Mouse (Mus musculus): ENCODE measurements around the gene Syt1. TPM values are rescaled to one million over a fixed set of nuclear protein-coding genes. Genes with fewer than 3 reads are reported as not detected.

Syt1 gene
- total and polyA plus RNA-seq, 3 experiments: 2.7 to 13.2 (median 8.6) TPM

DNA sequence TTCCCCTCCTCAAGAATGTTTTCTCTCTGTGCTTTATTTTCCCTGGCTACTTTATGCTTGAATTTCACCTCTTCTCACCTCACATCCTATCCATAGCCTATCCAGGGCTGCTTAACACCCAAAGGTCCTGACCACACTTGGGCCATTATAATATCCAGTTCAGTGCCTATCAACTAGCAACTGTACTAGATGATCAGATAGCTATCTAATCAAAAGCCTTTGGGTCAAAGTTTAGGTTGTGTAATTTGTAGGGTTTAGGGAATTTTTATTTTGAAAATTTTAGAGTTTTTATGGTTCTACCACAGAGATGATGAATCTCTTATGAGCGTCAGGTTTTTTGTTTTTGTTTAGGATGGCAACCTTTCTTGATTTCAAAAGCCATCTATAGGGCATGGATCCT lies 125.0 kb downstream of the Syt1 start:
- no peak for DNase-seq

DNA sequence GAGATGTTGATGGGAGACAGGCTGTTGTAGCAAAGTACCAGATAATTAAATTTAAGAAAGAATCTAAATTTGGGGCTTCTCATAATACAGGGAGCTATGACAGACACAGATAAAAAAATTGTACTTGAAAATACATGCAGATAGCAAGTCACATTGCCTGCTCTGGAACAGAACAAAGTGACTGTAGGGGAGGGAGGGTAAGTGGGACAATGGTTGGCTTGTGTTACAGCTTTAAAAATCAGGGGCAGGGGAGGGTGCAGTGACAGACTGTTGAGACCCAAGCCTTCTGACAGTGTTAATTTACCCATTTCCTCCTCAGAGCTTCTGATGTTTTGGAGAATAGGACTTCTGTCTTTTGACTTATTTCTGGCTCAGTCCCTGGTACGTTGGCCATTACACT lies 126.3 kb downstream of the Syt1 start:
- DNase-seq: no peak

DNA sequence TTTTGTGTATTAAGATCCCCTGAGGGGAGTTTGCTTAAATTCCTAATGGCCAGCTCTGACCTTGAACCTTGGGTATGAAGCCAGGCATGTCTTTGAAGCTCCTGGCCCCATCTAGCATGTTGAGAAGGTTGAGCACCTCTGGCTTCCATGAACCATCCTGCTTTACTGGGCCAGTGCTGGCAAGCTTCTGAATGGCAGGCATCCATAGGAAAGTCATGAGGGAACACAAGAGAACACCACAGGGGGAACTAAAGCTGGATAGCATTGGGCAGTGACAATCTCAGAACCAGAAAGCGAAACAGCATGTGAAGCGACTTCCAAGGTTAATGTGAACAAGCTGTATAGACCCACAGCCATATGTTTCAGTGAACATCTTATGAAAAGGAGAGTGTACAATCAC lies 130.4 kb downstream of the Syt1 start:
- DNase-seq: no peak

DNA sequence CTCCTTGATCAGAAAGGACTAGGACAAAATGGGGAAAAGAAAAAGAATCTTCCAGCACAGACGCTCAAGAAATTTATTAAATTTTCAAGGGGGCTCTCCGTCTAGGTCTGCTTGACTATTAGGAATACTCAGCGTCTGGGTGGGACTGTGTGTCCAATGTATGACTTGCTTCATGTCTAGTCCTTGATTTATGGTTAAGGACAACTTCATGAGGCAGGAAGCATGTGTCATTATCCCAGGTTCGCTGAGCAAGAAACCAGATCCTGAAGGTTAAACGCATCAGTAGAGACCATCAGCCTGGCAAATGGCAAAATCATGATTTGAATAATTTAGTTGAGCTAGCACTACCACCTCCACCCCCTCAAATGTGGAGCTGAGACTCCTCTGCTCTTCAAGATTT lies 135.1 kb downstream of the Syt1 start:
- DNase-seq: no peak

DNA sequence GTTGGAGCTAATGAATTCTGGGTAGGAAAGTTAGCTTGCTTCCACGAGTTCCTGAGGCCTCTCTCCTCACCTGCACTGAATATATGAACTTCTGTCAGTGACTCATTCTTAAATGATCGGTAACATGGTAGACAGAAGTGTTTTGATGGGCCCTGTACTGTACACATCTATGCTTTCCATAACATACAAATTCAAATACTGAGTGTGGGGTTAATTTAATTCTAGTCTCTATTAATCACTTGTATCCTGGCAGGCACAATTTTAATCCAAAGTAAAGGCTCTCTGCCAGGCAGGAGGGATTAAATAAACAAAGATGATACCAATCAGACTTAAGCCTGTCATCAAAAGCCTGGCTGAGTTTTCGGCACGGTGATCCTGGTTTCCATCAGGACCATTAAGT lies 136.1 kb downstream of the Syt1 start:
- DNase-seq: no peak

DNA sequence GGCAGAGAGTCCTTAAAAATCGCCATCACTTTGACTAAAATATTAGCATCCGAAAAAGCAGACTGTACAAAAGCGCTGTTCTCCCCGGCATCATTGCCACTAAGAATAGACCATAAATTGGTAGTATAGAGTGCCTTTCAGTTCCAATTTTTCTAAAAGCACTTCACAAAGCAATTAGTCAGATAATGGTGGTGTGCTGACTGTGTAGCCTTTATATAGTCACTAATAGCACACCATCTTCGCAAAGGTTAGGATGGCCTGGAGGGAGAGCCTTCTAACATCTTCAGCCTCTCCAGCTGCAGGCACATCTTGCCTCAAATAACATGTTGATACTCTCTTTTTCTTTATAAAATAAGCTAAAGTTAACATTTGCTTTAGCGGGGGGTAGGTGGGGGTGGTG lies 138.4 kb downstream of the Syt1 start:
- DNase-seq: no peak

DNA sequence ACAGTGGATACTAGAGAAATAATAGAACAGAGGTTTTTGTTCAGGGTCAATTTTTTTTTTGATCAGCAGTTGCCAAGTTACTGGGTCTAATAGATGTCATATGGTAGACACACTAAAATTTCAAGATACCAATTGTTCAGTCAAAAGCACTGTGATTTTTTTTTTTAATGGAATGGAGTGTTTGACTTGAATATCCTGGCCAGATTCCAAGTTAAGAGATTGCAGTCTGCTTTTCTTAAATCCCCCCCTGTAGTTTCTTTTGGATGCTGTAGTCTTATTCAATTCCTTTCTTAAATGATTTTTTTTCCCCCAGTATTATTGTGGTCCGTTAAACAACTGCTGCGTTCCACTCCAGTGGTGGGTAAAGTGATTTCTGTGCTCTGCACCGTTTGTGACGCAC lies 140.2 kb downstream of the Syt1 start:
- no peak for DNase-seq

DNA sequence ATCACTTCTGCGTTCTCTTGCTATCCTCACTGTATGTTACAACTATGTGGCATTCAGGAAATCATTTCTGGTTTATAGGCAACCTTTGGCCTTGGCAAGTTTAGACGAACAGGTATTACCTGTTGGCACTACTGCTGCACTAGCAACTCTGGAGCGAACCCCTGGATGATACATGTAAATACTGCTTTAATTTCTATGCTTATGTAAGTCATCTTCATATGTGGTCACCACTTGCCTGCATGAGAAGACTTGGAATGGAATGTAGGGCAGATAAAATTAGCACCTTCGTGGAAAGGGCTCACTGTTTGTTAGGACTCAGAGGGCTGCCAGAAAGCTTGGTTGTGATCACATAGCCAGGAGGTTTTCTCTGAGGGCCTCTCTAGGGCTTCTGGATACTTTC lies 142.6 kb downstream of the Syt1 start:
- DNase-seq: no peak

DNA sequence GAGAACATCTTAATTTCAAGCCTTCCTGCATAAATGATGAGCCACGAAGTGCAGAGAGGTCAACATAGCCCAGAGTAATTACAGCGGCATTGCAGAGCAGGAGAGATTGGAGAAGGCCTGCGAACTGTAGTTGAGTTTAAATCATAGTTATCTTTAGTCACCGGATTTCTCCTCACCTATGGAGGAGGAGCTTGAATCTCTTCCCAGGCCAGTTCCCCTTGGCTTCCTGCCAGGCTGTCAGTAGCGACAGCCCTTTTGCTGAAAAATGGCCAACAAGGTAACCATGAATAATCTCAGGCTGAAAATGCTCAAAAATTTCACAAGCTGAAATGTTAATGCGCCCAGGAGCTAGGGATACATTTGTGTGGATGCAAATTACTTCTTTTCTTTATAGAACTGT lies 143.6 kb downstream of the Syt1 start:
- no peak for DNase-seq

DNA sequence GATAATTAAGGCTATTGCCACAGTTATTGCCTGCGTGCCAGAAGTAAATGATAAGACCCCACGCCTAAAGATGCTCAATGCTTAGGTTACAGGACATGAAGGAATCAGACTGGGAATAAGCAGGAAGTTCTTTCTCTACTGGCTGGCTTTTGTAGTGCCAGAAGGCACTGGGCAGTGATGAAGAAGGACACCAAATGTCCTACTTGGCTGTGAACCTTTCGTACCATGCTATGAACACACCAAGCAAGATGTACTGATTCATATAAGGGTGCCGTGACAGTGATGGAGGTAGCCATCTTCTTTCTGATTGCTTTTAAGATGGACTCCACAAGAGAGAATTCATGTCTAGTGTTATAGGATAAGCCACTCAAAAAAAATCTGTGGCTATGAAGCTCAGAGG lies 145.2 kb downstream of the Syt1 start:
- no peak for DNase-seq

DNA sequence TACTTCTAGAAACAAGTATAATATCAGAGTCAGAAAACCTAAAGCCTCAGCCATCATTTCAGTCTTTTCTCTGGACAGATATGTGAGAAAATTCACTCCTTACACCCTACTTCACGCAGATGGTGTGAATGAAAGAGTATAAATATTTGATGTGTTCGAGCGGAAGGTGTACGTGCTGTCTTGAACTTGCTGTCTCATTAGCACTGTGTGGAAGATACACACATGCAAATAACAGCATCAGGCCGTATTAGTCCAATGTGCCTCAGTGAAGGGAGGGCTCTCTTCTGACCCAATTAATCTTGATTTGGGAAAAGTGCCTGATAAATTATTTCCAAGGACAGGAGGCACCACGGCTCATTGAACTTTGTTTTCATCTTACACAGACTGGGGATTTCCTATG lies 154.8 kb downstream of the Syt1 start:
- DNase-seq: no peak

DNA sequence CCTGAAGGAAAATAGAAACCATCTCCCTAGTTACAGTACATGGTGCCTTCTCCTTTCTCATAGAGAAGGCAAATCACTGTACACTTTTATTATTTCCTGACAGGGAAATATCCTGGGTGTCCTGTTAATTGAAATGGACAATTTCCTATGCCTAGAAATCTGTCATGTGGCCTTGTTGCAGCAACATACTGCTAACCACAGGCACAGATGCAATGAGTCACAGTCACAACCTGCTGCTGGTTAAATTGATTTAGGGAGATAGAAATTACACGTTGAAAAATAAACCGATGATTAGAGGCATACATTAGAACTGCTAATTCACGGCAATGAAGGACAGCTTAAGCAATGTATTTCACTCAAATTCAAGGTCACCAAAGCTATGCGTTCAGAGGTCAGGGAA lies 158.0 kb downstream of the Syt1 start:
- no peak for DNase-seq

DNA sequence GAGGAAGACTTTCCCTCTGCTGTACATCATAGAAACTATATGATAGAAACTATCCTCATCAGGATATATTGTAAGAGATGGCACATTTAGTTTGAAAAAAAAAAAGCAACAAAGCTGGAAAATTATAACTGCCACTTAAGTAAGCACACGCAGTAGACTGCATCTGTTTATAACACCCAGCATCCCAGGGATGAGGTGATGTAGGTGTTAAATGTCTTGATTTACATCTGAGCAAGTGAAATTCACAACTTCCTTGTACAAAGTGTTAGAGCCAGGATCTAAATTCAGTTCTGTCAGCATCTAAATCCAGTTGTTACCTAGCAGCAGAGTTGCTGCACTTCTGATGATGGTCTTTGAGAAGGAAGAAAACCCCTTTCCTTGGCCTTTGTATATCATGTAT lies 173.3 kb downstream of the Syt1 start:
- no peak for DNase-seq

DNA sequence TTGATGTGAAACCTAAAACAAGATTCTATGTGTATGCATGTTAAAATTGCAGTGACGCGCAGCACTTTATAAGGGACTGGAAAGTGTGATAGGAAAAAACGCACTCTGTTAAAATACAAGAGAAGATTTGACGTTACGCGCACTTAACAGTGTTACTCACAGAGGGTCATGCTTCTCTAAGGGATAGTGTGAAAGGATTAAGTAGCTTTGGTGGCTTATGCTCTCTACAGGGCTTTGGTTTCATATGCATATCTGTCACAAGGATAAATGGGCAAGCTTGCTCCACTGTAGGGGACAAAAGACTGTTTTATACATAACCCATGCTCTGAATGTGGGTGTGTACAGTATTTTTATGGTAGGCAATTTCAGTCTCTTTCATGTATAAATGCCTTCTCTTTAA lies 178.5 kb downstream of the Syt1 start:
- no peak for DNase-seq

DNA sequence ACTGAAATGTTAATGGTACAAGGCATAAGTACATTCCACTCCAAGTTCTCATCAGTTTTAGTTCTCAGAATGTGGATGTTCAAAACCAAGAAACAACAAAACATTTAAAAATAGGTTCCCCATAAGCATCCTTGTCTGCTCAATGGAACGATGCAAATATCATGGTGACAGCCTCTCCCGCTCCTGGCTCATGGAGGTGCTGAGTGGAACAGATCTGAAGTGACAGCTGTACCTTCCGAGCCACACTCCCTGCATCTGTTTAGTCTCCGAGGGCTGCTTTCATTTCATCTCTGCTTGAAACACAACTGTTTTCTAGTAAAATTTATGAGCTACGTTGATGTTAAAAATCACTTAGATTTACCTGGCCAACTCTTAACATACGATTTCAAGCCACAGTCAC lies 179.0 kb downstream of the Syt1 start:
- DNase-seq: no peak

DNA sequence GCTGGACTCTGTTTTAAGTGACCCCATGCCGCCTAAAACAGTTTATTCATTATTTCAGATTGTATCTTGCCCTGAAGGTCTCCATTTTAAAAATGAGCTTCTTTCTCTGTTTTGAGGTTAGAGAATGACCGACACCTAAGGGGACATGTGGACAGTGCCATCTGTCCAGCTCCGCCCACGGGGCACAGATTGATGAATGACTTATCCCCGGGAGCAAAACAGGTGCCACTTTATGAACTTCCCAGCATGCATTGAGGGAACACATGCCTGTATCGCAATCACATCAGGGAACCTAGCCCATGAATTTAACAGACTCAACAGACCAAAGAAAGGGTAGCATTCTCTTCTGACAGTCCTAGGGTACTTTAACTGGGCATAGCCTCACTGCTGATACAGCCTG lies 188.5 kb downstream of the Syt1 start:
- DNase-seq: no peak

DNA sequence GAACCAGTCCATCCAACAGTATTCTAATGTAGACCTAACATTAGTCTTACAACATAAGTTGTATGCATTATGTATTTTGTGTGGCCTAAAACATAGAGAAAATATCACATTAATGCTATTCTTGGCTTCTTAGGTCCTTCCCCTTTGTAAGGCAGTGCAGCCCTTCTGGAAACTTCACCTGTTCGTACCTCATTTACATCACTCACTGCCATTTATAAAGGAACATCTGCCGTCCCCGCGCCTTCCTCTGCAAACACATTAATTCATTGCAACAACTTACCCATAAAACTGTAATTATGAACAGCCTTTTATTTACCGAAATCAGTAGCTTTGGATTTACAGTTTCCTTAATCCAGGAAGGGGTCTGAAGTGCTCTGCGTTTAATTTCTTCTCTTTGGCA lies 195.4 kb downstream of the Syt1 start:
- no peak for DNase-seq

DNA sequence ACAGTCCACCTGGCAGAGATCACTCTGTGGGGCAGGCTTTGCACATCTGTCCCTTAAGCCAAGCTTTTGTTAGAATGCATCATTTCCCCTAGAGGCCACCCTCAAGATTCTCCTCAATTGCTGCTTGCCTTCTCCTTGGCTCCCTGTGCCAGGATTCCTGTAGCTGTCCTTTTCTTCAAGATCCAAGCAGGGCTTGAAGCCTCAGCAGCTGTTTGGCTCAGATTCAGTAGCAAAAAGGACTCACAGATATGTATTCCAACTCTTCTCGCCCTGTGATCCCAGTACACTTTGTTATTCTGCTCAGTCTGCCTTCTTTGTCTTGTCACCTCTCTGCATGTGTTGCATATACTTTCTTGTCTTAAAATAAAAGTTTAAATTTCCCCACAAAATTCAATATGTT lies 206.4 kb downstream of the Syt1 start:
- no peak for DNase-seq

DNA sequence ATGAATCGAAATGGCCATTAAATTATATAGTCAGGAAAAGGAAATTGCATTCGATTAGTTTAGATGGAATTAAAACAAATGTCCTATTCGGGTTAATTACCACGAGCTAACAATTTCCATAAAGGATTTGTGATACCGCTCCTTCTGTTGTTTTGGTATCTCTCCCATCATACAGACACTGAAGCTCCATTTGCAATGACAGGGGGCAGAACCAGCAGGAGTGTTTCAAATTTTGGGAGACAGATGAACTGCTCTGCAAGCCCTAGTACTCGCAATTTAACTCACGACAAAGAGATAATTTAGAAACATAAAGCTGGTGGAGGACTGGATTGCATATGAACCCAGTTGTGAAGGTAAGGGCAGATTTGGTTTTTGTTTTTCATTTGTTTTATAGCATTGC lies 210.0 kb downstream of the Syt1 start:
- DNase-seq: no peak

DNA sequence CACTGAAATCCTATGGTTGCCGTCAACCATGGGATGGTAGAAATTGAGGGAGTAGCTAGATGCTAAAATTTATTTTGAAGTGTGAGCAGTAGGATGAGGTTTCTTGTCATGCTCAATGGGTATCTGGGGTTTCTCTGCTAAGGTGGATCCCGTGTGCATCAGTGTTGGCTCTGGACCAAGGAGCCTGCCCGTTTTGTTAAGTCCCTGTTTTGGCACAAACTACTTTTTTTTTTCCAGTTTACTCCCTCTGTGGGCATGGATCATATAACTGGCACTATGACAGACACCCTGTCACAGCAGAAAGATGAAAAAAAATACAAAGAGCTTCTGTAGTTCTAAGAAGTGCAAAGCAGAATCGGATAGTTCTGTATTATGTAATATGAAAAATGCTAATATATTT lies 212.0 kb downstream of the Syt1 start:
- no peak for DNase-seq

DNA sequence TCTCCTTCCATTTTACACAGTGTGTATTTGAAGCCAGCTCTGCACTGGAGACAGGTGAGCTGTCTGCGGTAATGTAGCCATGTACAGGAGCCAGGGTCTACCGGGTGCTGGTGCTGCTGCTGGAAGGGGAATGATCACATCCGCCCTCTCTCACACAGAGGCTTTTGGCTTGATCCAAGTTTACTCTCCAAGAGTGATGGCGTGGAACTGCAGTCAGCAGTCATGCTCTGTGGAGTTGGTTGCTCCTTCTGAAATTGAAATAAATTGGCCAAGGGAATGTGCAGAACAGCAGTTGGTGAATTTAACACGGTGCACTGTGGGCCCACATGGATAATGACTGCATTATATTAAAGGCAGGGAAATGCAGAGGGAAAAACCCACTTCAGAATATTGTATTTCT lies 228.0 kb downstream of the Syt1 start:
- DNase-seq: no peak

DNA sequence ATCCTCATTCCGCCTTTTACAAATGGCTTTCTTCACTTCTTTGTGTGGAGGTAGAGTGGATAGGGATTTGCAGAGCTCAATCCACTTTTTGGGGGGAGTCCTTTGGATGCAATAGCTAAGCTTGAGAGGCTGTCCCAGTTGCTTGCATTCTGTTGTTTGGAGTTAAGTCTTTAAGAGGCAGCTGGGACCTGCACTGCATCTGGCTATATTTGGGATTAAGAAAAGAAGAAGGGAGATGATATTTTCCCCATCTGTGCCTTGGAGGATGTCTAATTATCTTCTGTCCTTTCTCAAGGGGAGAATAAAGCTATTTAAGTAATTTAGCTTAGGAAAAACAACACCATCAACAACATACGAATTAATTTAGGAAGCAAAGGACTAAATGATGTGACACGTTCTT lies 230.2 kb downstream of the Syt1 start:
- DNase-seq: no peak

DNA sequence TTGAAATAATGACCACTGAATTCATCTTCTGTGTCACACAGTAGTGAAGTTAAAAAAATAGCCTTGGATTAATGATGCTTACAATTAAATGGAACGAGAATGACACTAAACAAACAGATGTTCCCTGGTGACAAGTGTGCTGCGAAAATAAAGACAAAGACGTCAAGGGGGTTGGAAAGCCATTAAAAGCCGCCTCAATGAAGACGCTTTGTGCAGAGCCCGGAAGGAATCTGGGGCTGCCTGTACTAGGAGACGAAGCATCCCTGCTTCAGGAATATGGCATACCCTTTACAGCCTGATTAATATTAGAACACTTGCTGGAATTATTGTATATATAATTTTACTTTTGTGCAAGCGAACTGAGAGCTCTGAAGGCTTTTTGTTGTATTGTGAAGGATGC lies 234.0 kb downstream of the Syt1 start:
- DNase-seq: no peak

DNA sequence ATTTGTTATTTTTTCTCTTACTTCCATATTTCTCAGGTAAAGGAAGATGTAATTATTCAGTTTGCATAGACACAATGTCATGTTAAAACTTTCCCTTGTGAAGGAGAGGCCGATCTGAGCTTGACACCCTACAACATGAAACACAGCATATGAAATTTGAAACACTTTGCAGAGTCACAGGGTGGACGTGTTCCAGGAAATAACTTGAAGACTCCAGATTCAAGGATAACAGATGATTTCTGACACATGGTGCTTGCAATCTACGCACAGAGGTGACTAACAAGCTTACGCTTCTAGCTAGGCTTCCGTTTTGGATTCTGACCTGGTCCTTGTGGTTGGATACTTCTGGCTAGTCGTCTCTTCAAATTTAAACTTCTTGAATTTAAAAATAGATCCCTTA lies 239.7 kb downstream of the Syt1 start:
- DNase-seq: no peak

DNA sequence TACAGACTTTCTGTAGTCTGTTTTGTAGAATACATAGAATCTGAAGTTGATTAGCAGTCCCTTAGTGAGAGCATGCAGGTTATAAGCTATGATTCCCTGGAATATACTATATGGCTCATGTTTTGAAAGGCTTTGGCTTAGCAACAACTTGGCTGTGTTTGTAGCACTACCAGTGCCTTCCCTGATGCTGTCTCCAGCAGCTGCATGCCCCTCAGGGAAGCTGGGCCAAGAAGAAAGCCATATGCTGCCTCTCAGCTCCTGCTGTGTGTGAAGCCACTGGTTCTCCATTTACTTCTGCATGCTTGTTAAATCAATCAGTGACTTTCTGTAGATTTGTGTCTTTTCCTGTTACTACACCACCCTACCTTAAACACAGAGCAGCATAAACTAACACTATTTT lies 245.2 kb downstream of the Syt1 start:
- DNase-seq: no peak

DNA sequence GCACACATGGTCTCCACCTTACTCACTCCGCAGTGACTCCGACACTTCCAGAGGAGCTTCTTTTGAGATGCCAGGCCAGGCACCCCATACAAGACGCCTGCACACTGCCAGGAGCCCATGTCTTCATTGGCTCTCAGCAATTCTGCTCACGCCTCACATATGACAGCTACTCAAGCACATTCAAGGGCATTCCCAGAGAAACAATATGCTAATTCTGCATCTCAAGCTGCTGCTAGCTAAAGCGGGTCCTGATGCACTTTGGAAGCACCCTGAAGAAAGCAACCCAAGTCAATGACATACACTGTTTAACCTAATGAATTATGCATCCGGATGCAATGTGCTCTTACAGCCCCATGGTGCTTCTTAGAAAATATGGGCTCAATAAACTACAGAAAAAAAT lies 247.1 kb downstream of the Syt1 start:
- no peak for DNase-seq

All from adrenal gland, adult 2 months (tissue).